Mouse (Mus musculus) liver, embryonic 14.5 days (tissue): ENCODE data around the gene Osbpl10.

Experiments
- CTCF ChIP-seq: IDR thresholded peaks from 2 replicates; pipeline ENCODE4 v1.5.1; 2016; ENCODE audit warnings: antibody characterized with exemption, low read depth, control low read depth
- EP300 ChIP-seq: IDR thresholded peaks from 2 replicates; pipeline ENCODE4 v1.6.1; 2016; ENCODE audit warnings: antibody characterized with exemption, low read depth

GRCm38 (mm10) chr9:114995250-114995649 lies 16.9 kb downstream of the Osbpl10 start:
- TF ChIP-seq EP300 (no peak), CTCF (no peak)
